ENCODE assay signal across 21 mouse cellular contexts in genomic region chr5:51616877-51617276, GRCm38 (mm10).
"Had no signal": no experiment of that assay in that cellular context is flagged by ENCODE, and none has a peak within 500 bp of the region (broad histone marks: within the 10 kb centered on the region; RNA-seq: fewer than 3 reads in every experiment).

No protein-coding gene starts in this region.

- DNase-seq: layer of hippocampus, adult 9-11 months; liver; lung, adult 18-20 months; lung, postnatal 10 days; lung, postnatal 36 days; retina, postnatal 1 day; thymus, adult 18-20 months; thymus, postnatal 36 days had no signal

- H3K27me3 ChIP-seq: limb, embryonic 13.5 days; liver, embryonic 12.5 days; liver, embryonic 15.5 days; lung, embryonic 15.5 days; megakaryocyte, embryonic 14.5 days; midbrain, embryonic 13.5 days; neural tube, embryonic 13.5 days had no signal

- H3K9ac ChIP-seq: limb, embryonic 13.5 days; liver, embryonic 12.5 days; liver, embryonic 15.5 days; lung, embryonic 15.5 days; midbrain, embryonic 13.5 days; neural tube, embryonic 13.5 days had no signal

- H3K4me1 ChIP-seq: limb, embryonic 10.5 days; limb, embryonic 13.5 days; liver, embryonic 12.5 days; liver, embryonic 15.5 days; lung, embryonic 15.5 days; megakaryocyte, embryonic 14.5 days; midbrain, embryonic 10.5 days; midbrain, embryonic 13.5 days; neural tube, embryonic 13.5 days had no signal

- H3K36me3 ChIP-seq: limb, embryonic 10.5 days; limb, embryonic 13.5 days; liver, embryonic 12.5 days; liver, embryonic 15.5 days; lung, embryonic 15.5 days; midbrain, embryonic 10.5 days; midbrain, embryonic 13.5 days; neural tube, embryonic 13.5 days had no signal

- H3K4me3 ChIP-seq: layer of hippocampus, adult 2 months; limb, embryonic 10.5 days; limb, embryonic 13.5 days; liver, embryonic 12.5 days; liver, embryonic 15.5 days; lung, embryonic 15.5 days; megakaryocyte, embryonic 14.5 days; midbrain, embryonic 10.5 days; midbrain, embryonic 13.5 days; myocyte; neural tube, embryonic 13.5 days had no signal

- ATAC-seq: intestine, postnatal 0 days; liver, embryonic 12.5 days; midbrain, embryonic 13.5 days; midbrain, embryonic 16.5 days had no signal

- H3K27ac ChIP-seq: layer of hippocampus, adult 2 months; limb, embryonic 10.5 days; limb, embryonic 13.5 days; liver, embryonic 12.5 days; liver, embryonic 15.5 days; lung, embryonic 15.5 days; midbrain, embryonic 10.5 days; midbrain, embryonic 13.5 days; neural tube, embryonic 13.5 days had no signal

- H3K9me3 ChIP-seq: limb, embryonic 10.5 days; liver, embryonic 15.5 days; lung, embryonic 15.5 days; megakaryocyte, embryonic 14.5 days; neural tube, embryonic 13.5 days had no signal

- H3K4me2 ChIP-seq: limb, embryonic 13.5 days; liver, embryonic 12.5 days; liver, embryonic 15.5 days; lung, embryonic 15.5 days; midbrain, embryonic 13.5 days; neural tube, embryonic 13.5 days had no signal
